Mouse (Mus musculus) myocyte (in vitro differentiated cells): ENCODE results near the gene Pdk2. TPM values are rescaled to one million over a fixed set of nuclear protein-coding genes. Genes with fewer than 3 reads are reported as not detected.

Experiments
- H3K27me3 ChIP-seq: one replicate; pipeline ENCODE4 v1.6.1; 2011; ENCODE audit not compliant: control insufficient read depth, insufficient read depth, insufficient read length
- H3K36me3 ChIP-seq: one replicate; pipeline ENCODE4 v1.6.1; 2011; ENCODE audit not compliant: control insufficient read depth, insufficient read depth
- H3K4me2 ChIP-seq: one replicate; pipeline ENCODE4 v1.6.1; 2011; ENCODE audit warnings: low read depth, control low read depth
- H3K4me3 ChIP-seq: one replicate; pipeline ENCODE4 v1.5.1; 2011; ENCODE audit warnings: mild to moderate bottlenecking, control low read depth, moderate library complexity
- H3K79me2 ChIP-seq: one replicate; pipeline ENCODE4 v1.6.1; 2011; ENCODE audit not compliant: control insufficient read depth, insufficient read depth
- H3ac ChIP-seq: one replicate; pipeline ENCODE4 v1.6.1; 2011; ENCODE audit not compliant: control insufficient read depth, insufficient read length
- CEBPB ChIP-seq: IDR thresholded peaks from 2 replicates; pipeline ENCODE4 v1.6.1; 2011; ENCODE audit warnings: mild to moderate bottlenecking, moderate library complexity; ENCODE audit not compliant: poor library complexity, insufficient read depth, severe bottlenecking
- E2F4 ChIP-seq: IDR thresholded peaks from one replicate; pipeline ENCODE4 v1.6.1; 2011; ENCODE audit warnings: mild to moderate bottlenecking, control low read depth, moderate library complexity; ENCODE audit not compliant: insufficient read depth
- MAX ChIP-seq: IDR thresholded peaks from one replicate; pipeline ENCODE4 v1.6.1; 2011; ENCODE audit warnings: low read depth, mild to moderate bottlenecking, control low read depth
- MYOD1 ChIP-seq, 3 experiments: IDR thresholded peaks; one replicate each; pipeline ENCODE4 v1.6.1; 2011; ENCODE audit warnings: control low read depth in 2 of 3, low read depth in 2 of 3, mild to moderate bottlenecking in 2 of 3, moderate library complexity in 1 of 3; ENCODE audit not compliant: insufficient read length in 2 of 3, control insufficient read depth in 1 of 3
- MYOG ChIP-seq, 3 experiments: IDR thresholded peaks; one replicate each; pipeline ENCODE4 v1.6.1; 2011; ENCODE audit warnings: control low read depth in 2 of 3, low read depth in 2 of 3, mild to moderate bottlenecking in 2 of 3; ENCODE audit not compliant: insufficient read length in 2 of 3, control insufficient read depth in 1 of 3, insufficient read depth in 1 of 3
- POLR2A ChIP-seq: IDR thresholded peaks from one replicate; pipeline ENCODE4 v1.6.1; 2011; ENCODE audit warnings: low read depth, mild to moderate bottlenecking, control low read depth, moderate library complexity; ENCODE audit not compliant: insufficient read length
- POLR2AphosphoS2 ChIP-seq: IDR thresholded peaks from one replicate; pipeline ENCODE4 v1.6.1; 2011; ENCODE audit warnings: low read depth, control low read depth; ENCODE audit not compliant: insufficient read length
- REST ChIP-seq: IDR thresholded peaks from one replicate; pipeline ENCODE4 v1.6.1; 2011; ENCODE audit warnings: mild to moderate bottlenecking, control low read depth, moderate library complexity; ENCODE audit not compliant: insufficient read depth, insufficient read length
- SRF ChIP-seq: IDR thresholded peaks from one replicate; pipeline ENCODE4 v1.6.1; 2011; ENCODE audit warnings: low read depth; ENCODE audit not compliant: control insufficient read depth, insufficient read length
- TCF12 ChIP-seq: IDR thresholded peaks from one replicate; pipeline ENCODE4 v1.6.1; 2011; ENCODE audit warnings: mild to moderate bottlenecking, control low read depth; ENCODE audit not compliant: poor library complexity, insufficient read depth, severe bottlenecking
- TCF3 ChIP-seq: IDR thresholded peaks from one replicate; pipeline ENCODE4 v1.6.1; 2011; ENCODE audit warnings: low read depth, control low read depth; ENCODE audit not compliant: insufficient read length
- USF1 ChIP-seq: IDR thresholded peaks from one replicate; pipeline ENCODE4 v1.6.1; 2011; ENCODE audit warnings: low read depth, mild to moderate bottlenecking, control low read depth, moderate library complexity
- polyA plus RNA-seq: library from polyadenylated mRNA; unstranded; fragments of >200 nt; fragmentation: generic; extraction: Trizol; gene quantifications from one replicate; pipeline ENCODE4 v1.2.1, GENCODE M21; 2012; ENCODE audit warnings: missing spikeins

Gene Pdk2
- polyA plus RNA-seq, 1 experiment = 33.3 TPM

DNA sequence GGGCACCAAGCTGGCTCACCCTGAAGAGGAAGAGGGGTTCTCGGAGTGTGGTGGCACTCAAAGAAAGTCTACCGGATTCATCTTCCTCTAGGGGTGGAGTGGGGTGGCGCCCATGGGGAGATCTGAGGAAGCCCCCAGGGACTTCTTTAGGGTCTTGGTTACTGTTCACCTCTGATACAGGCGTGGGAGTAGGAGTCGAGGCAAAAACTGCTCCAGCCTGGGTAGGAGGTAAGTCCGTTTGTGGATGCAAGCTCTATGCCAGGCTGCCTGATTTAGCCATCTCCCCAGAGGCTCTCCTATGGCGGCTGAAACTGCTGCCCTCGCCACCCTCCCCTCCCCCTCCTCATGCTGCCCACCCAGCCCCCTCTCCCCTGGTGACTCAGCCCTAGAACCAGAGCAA lies 31.0 kb upstream of the Pdk2 start:
- Histone ChIP-seq H3K36me3 (no peaks in the 10 kb centered on the region), H3K4me2 (peak overlapping the region; percentile 53), H3K4me3 (no peak overlapping the region), H3K79me2 (no peaks in the 10 kb centered on the region), H3ac (no peak overlapping the region), H3K27me3 (no peaks in the 10 kb centered on the region)
- TF ChIP-seq USF1 (no peak), POLR2A (no peak), SRF (no peak), MYOD1 (IDR thresholded peaks at IDR 0.05; ENCODE audit: control insufficient read depth in 1 of 3, insufficient read length in 2 of 3, low read depth in 2 of 3) (no peak), POLR2AphosphoS2 (no peak), REST (no peak), MYOG (IDR thresholded peaks at IDR 0.05; ENCODE audit: control insufficient read depth in 1 of 3, insufficient read depth in 1 of 3, insufficient read length in 2 of 3, low read depth in 2 of 3) (no peak), MAX (no peak), E2F4 (no peak), CEBPB (no peak), TCF3 (no peak), TCF12 (no peak)

DNA sequence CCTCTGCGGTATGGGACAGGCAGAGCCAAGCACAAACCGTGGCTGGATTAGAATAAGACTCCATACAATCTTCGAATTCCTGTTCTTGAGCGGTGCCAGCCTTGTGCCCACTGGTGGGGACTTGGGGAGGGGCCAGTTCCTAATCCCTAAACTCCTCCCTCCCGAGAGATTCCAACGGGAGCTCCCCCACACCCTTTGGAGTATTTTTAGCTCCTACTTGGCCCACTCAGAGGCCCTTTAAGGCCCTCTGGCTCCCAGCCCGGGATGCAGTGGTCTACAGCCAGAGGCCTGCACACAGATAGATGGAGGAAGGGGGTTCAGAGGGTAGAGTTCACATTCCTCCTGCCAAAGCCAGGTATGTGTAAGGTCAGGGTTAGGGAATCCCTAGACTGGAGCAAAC lies 30.1 kb upstream of the Pdk2 start:
- no peak overlapping the region for H3ac ChIP-seq
- peak overlapping the region; percentile 53 for H3K4me2 ChIP-seq
- no peak overlapping the region for H3K4me3 ChIP-seq
- no peaks in the 10 kb centered on the region for H3K79me2 ChIP-seq
- no peaks in the 10 kb centered on the region for H3K36me3 ChIP-seq
- no peaks in the 10 kb centered on the region for H3K27me3 ChIP-seq
- TF ChIP-seq MYOG (IDR thresholded peaks at IDR 0.05; ENCODE audit: control insufficient read depth in 1 of 3, insufficient read depth in 1 of 3, insufficient read length in 2 of 3, low read depth in 2 of 3) (no peak), USF1 (no peak), POLR2A (no peak), E2F4 (no peak), SRF (no peak), CEBPB (no peak), MYOD1 (IDR thresholded peaks at IDR 0.05; ENCODE audit: control insufficient read depth in 1 of 3, insufficient read length in 2 of 3, low read depth in 2 of 3) (no peak), POLR2AphosphoS2 (no peak), TCF3 (no peak), REST (no peak), TCF12 (no peak), MAX (no peak)

DNA sequence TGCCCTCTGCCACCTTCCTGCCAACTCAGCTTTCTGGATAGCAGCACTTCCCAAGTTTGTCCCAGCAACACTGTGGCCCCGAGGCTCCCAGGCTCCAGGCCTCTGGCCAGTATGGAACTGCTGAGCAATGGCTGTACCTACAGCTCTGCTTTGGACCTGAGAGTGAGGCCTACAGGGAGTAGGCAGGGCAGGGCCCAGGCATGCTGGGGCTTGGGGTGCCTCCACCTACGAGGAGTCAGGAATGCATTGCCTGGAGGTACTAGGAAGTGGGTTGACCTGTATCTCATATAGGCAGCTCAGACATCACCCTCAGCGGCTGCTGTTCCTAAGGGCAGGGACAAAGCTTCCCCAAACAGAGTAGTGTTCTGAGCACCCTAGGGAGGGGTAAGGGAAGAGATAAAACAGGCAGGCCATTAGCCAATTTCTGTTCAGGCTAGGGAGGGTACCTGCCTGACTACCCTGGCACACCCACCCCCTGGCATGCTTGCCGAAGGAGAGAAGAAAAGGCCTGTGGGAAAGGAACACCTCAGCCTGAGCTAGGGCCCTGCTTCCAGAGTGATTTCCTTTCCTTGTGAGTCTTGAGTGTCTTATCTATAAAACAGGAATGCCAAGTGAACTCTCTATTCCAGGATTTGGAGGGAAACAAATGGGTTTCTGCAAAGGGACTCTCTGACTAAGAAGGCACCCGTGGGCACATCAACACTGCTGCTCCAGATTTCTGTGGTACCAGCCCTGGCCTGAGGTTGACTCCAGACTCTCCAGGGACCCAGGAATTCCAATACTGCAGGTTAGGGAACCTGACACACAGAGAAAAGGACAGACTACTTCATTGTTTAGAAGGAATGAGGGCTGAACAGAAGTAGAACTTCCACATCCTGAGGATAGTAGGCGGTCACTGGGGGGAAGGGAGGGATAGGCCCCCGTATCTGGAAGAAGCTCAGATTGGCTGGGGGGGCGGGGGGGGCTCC lies 29.3 kb upstream of the Pdk2 start:
- Histone ChIP-seq H3K27me3 (no peaks in the 10 kb centered on the region), H3K4me2 (no peak overlapping the region), H3ac (no peak overlapping the region), H3K4me3 (no peak overlapping the region), H3K36me3 (peaks cover 5% of the 10 kb centered on the region), H3K79me2 (no peaks in the 10 kb centered on the region)
- TF ChIP-seq MAX (no peak), E2F4 (no peak), USF1 (no peak), POLR2AphosphoS2 (no peak), MYOG (IDR thresholded peaks at IDR 0.05; ENCODE audit: control insufficient read depth in 1 of 3, insufficient read depth in 1 of 3, insufficient read length in 2 of 3, low read depth in 2 of 3) (no peak), TCF3 (no peak), TCF12 (no peak), POLR2A (no peak), REST (no peak), MYOD1 (IDR thresholded peaks at IDR 0.05; ENCODE audit: control insufficient read depth in 1 of 3, insufficient read length in 2 of 3, low read depth in 2 of 3) (no peak), CEBPB (no peak), SRF (no peak)

DNA sequence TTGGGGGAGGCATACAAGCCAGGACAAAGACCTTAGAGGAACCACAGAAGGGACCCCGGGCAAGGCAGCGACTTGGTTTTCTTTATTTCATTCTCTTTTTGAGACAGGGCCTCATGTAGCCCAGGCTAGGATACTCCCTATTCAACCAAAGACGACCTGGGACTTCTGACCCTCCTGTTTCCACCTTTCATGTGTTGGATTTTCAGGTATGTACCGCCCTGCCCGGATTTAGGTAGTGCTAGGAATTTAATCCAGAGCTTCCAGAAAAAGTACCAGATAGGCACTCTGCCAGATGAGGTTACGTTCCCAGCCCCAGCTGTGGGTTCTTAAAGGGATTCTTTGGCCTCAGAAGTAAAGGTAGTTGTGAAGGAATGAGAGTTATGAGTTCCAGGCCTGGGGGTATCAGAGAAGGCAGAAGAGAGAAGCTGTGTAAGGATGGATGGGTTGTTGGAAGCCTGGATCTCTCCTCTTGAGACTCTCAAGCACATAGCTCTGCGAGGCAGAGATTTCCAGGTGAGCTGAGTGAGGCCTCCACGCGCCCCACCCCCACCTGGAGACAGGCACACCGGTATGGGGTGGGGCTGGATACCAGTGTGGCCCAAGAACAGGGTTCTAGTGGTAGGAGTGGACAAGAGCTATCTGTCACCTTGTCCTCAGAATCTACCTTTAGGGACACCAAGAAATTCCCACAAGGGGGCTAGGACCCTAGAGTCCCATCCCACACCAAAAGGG lies 28.2 kb upstream of the Pdk2 start:
- H3K4me3 ChIP-seq = no peak overlapping the region
- no peaks in the 10 kb centered on the region for H3K79me2 ChIP-seq
- no peak overlapping the region for H3K4me2 ChIP-seq
- H3K36me3 ChIP-seq = peaks cover 8% of the 10 kb centered on the region
- TF ChIP-seq CEBPB = no peak
- TF ChIP-seq REST = no peak
- no peak for TF ChIP-seq MAX
- no peak for TF ChIP-seq USF1
- no peak for TF ChIP-seq SRF
- TF ChIP-seq POLR2A = no peak
- no peak for TF ChIP-seq MYOG (IDR thresholded peaks at IDR 0.05; ENCODE audit: control insufficient read depth in 1 of 3, insufficient read depth in 1 of 3, insufficient read length in 2 of 3, low read depth in 2 of 3)
- no peak for TF ChIP-seq TCF12
- TF ChIP-seq MYOD1 (IDR thresholded peaks at IDR 0.05; ENCODE audit: control insufficient read depth in 1 of 3, insufficient read length in 2 of 3, low read depth in 2 of 3) = no peak
- no peak for TF ChIP-seq TCF3
- TF ChIP-seq POLR2AphosphoS2 = no peak
- H3K27me3 ChIP-seq = no peaks in the 10 kb centered on the region
- no peak overlapping the region for H3ac ChIP-seq
